Mouse (Mus musculus): ENCODE data around the gene Dennd5b. TPM values are rescaled to one million over a fixed set of nuclear protein-coding genes. Genes with fewer than 3 reads are reported as not detected.
"Not testable (repeated sequence)": the region's sequence is repeated elsewhere in the genome, so short reads cannot be mapped to it uniquely, and the experiment has no call there.

The Dennd5b gene
- polyA plus RNA-seq, 1 experiment = 6.1 TPM

DNA sequence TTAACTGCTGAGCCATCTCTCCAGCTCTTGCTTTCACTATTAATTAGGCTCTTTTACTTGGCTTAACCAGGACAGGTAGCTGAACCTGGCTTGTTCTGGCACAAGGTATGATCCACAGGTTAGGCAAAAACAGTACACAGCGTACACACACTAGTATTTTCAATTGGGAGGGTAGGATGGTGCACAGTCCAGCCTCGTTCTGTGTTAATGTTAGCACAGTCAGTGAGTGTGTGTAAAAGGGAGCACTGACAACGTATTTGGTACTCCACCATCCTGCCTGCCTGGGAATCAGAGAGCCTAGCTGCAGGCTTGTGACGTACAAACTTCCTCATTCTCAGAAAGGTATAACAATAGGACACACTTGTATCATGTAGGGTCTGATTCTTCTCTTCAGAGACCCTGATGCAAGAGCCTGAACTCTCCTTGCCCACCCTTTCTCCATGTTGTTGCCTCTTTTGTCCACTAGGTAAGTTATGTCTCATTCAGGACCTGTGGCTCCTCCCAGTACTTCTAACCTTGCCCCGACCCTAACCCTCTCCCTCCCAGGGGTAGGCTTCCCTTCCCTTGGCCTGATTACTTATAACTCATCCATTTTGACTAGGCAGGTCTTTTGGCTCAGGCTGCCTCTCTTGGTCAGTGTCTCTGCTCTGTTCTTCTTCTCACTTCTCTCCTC, 107.0 kb downstream of the Dennd5b start:
- H3K4me1 ChIP-seq (ENCODE audit: control insufficient read depth, insufficient read depth, insufficient read length, low read length) = no peaks in the 10 kb centered on the region

DNA sequence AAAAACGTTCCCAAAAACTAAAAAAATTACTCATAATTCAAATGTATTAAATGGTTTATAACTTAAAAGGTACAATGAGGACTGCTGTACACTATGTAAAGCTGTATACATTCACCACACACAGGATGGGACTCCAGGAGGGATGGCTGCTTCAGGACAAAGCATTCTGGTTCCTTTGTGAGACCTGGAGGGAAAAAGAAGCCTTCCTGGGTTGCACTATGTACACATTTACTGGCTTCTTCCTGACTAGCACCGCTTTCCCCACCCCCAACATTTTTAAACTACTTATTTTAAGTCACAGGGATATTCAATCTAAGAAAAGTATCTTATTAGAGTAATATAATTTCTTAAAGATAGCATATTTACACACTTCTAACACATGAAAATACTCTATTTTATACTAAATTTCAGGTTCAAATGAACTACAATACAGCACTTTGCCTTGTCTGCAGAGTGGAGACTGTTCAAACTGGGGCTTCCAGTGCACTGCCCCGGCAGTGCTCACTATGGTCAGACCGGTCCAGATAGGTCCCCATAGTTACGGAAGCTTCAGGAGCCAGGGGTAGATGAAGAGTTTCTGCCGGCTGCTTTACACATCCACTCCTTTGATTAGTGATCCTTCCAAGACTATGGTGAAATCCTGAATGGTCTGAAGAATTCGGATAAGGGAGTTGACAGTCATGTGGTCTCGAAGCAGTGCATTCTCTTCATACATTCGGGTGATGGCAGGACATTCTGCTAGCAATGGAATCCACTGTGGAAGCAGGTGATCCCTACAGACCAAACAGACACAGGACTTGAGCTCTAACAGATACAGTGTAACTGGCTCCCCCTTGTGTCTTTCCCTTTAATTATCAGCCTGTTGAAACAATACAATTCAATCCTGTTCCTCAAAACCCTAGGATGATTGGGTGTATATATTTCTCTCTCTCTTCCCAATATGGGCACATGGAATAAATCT, 108.1 kb downstream of the Dennd5b start:
- Histone ChIP-seq H3K4me3 (ENCODE audit: insufficient read depth, low read depth, low read length) (no peak overlapping the region), H3K4me1 (ENCODE audit: control insufficient read depth, insufficient read depth, insufficient read length, low read length) (no peaks in the 10 kb centered on the region), H3K27ac (replicated peaks; ENCODE audit: low read depth, low read length) (no peak overlapping the region)

More for the DNA sequence above, 107.0 kb downstream of the Dennd5b start:
- H3K4me3 ChIP-seq (ENCODE audit: insufficient read depth, low read depth, low read length) = no peak overlapping the region
- H3K27ac ChIP-seq (replicated peaks; ENCODE audit: low read depth, low read length) = no peak overlapping the region

DNA sequence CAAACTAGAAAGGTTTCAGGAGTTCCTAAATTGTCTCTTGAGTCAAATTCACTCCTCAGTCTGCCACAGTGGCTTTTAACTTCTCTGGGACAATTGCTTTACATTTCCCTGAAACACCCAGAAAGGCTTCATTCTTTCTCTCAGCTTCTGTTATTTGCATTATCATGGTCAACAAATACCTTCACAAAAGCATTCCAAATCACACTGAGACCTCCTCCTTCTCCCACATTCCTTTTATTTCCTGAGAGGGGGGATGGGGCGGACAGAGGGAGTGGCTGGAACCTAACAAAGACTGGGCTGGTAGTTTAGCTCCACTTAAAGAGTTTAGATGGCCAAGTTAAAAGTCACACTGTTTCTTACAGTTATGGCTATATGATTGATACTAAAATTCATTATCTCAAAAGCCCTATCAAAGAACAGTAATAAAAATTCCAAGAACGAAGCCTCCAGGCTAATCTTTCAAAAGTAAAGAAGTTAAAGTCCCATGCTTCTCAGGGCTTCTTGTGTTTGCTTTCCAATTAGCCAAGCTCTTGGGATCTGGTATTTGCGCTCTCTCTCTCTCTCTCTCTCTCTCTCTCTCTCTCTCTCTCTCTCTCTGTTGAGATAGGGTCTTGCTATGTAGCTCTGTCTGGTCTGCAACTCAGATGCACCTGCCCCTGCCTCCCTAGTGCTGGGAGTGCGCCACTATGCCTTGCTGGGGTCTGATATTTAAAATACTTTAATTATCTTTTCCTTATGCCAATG, 108.9 kb downstream of the Dennd5b start:
- no peak overlapping the region for H3K4me3 ChIP-seq (ENCODE audit: insufficient read depth, low read depth, low read length)
- H3K4me1 ChIP-seq (ENCODE audit: control insufficient read depth, insufficient read depth, insufficient read length, low read length) = no peaks in the 10 kb centered on the region
- no peak overlapping the region for H3K27ac ChIP-seq (replicated peaks; ENCODE audit: low read depth, low read length)

DNA sequence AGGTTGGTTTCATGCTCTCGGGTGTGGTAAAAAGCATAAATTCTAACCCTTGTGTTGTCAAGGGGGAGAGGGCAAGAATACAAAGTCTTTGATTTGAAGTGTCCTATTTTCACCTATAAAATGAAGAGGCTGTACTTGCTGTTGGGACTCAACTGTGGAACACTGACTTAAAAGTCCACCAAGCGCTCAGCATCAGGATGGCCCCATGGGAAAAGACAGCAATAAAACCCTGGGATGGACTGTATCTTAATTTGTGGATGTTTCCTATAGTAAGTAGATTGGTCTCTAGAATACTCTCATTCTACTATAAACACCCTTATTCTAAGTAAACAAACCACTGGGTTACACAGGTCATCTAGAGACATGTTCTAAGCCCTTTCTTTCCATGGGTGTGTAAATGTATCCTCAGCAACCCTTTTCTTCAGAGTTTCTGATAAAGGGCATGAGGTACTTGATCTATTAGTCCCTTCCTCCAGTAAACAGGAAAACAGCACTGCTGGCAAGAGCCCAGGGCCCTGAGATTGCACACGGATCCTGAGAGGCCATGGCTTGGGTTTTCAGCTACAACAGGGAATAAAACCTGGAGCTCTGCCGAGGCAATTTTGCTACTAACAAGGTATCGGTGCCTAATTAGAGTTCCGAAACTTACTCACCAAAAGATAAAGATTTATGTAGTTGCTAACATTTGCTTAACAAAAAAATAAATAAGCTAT, 109.7 kb downstream of the Dennd5b start:
- Histone ChIP-seq H3K27ac (replicated peaks; ENCODE audit: low read depth, low read length) (no peak overlapping the region), H3K4me3 (ENCODE audit: insufficient read depth, low read depth, low read length) (no peak overlapping the region), H3K4me1 (ENCODE audit: control insufficient read depth, insufficient read depth, insufficient read length, low read length) (no peaks in the 10 kb centered on the region)

DNA sequence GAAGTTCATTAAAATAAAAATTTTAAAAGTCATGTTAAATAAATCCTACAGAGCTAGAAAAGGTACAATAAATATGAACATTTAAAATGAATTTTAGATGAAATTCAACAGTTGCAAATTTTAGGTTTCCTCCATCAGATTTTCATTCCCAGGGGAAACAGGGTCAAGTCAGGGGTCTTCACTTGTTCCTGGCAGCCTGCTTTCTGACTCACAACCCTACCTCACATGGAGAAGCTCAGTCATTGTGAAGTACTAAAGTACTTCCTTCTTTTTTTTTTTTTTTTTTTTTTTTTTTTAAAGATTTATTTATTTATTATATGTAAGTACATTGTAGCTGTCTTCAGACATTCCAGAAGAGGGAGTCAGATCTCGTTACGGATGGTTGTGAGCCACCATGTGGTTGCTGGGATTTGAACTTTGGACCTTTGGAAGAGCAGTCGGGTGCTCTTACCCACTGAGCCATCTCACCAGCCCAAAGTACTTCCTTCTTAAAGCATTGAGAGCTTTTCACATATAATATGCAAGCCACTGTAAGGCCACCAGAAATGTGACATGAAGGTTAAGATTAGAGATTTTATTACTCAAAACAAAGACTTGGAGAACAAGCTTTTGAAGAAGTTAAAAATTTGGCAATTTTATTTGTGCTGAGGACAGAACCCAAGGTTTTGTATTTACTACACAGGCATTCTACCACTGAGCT, 111.5 kb downstream of the Dennd5b start:
- not testable (repeated sequence) for H3K4me1 ChIP-seq (ENCODE audit: control insufficient read depth, insufficient read depth, insufficient read length, low read length); H3K4me3 ChIP-seq (ENCODE audit: insufficient read depth, low read depth, low read length); H3K27ac ChIP-seq (replicated peaks; ENCODE audit: low read depth, low read length)

DNA sequence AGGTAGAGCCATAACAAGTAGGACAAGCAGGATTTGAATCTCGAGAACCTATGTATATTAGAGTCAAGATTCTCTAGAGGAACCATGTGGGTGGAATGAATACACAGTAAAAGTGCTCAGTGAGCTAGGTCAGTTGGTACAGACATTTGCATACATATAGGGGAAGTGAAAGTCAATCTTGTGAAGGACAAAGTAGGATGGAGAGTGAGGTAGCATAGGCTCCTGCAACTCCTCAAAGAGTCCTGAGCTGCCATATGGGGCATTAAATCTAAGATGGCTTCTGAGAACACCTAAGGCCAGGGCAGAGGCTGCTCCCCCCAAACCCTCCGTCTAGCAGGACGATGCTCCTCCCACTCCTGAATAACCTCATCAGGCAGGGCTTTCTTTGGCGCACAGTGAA, 115.5 kb downstream of the Dennd5b start:
- no peak overlapping the region for H3K27ac ChIP-seq (replicated peaks; ENCODE audit: low read depth, low read length)
- no peak overlapping the region for H3K4me3 ChIP-seq (ENCODE audit: insufficient read depth, low read depth, low read length)
- no peaks in the 10 kb centered on the region for H3K4me1 ChIP-seq (ENCODE audit: control insufficient read depth, insufficient read depth, insufficient read length, low read length)

DNA sequence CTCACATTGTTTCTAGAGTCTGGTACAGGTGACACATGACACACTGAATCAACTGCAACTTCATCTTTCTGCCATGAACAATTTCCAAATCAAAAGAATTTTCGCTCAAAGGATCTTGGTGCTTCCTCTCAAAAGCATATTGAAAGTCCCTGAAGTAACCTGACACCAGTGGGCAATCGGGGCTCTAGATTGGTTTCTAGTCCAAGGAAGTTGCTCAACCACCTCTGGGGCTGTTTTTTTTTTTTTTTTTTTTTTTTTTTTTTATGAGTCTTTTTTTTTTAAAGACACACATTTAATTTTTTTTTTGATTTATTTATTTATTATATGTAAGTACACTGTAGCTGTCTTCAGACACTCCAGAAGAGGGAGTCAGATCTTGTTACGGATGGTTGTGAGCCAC, 121.0 kb downstream of the Dennd5b start:
- H3K4me1 ChIP-seq (ENCODE audit: control insufficient read depth, insufficient read depth, insufficient read length, low read length) = no peaks in the 10 kb centered on the region
- H3K4me3 ChIP-seq (ENCODE audit: insufficient read depth, low read depth, low read length) = no peak overlapping the region
- H3K27ac ChIP-seq (replicated peaks; ENCODE audit: low read depth, low read length) = no peak overlapping the region

DNA sequence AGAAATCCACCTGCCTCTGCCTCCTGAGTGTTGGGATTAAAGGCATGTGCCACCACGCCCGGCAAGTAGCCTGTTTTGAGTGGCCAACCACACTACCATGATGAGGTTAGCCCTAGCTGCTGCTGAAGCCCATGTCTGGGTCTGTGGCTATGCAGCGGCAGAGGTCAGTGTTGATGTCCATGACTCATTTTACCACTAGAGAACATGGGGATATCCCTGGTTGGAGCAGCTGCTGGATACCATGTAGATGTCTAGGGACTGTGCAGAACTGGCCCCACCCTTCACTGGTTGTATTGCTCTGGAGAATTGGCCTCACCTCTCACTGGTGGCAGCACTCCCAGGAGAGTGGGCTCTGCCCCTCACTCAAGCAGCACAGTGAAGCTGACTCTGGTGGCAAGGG, 126.4 kb downstream of the Dennd5b start:
- no peaks in the 10 kb centered on the region for H3K4me1 ChIP-seq (ENCODE audit: control insufficient read depth, insufficient read depth, insufficient read length, low read length)
- no peak overlapping the region for H3K4me3 ChIP-seq (ENCODE audit: insufficient read depth, low read depth, low read length)
- H3K27ac ChIP-seq (replicated peaks; ENCODE audit: low read depth, low read length) = no peak overlapping the region

DNA sequence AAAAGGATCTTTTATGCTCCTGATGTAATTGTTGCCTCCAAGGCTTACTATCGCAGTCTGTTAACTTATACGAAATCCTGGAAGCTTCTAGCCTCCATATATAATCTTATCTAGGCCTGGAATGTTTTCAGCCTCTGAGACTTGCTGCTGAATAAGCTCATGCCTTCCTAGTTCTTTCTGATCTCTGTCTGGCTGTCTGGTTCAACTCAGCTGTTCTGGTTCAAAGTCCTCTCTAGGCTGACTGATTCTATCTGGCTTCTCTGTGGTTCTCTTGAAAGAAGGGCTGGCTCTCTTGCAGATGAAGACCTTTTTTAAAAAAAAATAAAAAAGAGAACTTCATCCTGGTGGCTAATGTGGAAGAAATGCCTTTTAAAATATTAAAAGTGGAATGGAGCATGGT, 128.6 kb downstream of the Dennd5b start:
- Histone ChIP-seq H3K4me3 (ENCODE audit: insufficient read depth, low read depth, low read length) (no peak overlapping the region), H3K4me1 (ENCODE audit: control insufficient read depth, insufficient read depth, insufficient read length, low read length) (no peaks in the 10 kb centered on the region), H3K27ac (replicated peaks; ENCODE audit: low read depth, low read length) (no peak overlapping the region)

DNA sequence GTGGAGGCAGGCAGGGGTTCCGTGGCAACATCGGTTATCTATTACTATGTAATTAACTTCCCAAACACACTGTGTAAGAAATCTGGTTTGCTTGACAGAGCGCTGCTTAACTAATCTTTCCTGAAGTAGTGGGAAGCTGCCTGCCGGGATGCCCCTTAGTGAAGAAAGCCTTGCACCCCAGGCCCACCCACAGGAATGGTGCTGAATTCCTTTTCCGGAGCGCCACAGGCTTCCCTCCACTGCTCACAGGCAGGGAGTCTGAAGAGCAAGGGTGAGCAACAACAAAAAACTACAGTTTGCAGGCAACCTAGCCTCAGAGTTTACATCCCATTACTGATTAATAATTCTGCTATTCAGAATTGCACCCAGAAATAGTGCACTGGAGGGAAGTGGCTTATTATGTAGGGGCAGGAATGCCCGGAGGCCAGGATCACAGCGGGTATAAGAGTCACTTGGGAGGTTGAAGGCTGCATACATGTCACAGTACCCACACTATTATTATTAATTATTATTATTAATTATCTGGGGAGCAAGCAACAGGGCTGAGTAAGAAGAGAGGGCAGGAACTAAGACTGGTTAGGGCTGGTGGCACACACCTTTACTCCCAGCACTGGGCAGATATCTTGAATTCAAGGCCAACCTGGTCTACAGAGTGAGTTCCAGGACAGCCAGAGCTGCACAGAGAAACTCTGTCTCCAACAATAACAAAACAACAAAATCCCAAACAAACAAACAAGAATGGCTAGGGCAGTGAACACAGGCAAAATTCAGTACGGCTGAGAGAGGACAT, 129.2 kb downstream of the Dennd5b start:
- H3K27ac ChIP-seq (replicated peaks; ENCODE audit: low read depth, low read length) = no peak overlapping the region
- H3K4me1 ChIP-seq (ENCODE audit: control insufficient read depth, insufficient read depth, insufficient read length, low read length) = no peaks in the 10 kb centered on the region
- H3K4me3 ChIP-seq (ENCODE audit: insufficient read depth, low read depth, low read length) = no peak overlapping the region

DNA sequence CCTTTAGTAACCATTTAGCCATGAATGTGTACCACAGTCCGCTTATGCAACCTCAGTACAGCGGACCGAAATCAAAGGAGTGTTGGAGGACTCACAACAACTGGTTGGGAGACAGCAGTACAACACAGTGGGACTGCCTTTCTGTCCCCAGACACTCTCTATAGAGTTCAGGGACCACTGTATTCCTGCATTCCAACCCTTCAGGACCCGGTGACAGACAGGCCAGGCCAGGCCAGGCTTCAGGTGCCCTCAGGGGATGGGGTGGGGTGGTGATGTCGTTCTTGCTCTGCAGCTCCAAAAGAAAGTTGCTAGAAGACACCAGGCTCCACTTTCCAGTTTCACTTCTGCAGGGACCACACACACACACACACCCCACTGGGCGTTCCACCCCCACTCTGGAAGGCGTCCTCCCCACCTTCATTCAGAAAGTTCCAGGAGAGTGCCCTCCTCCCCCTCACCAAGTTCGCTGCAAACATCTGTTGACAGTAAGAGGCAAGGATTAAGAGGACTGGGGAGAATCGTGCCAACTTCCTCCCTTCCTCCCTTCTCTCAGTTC, 130.0 kb downstream of the Dennd5b start:
- no peak overlapping the region for H3K4me3 ChIP-seq (ENCODE audit: insufficient read depth, low read depth, low read length)
- H3K4me1 ChIP-seq (ENCODE audit: control insufficient read depth, insufficient read depth, insufficient read length, low read length) = no peaks in the 10 kb centered on the region
- no peak overlapping the region for H3K27ac ChIP-seq (replicated peaks; ENCODE audit: low read depth, low read length)

DNA sequence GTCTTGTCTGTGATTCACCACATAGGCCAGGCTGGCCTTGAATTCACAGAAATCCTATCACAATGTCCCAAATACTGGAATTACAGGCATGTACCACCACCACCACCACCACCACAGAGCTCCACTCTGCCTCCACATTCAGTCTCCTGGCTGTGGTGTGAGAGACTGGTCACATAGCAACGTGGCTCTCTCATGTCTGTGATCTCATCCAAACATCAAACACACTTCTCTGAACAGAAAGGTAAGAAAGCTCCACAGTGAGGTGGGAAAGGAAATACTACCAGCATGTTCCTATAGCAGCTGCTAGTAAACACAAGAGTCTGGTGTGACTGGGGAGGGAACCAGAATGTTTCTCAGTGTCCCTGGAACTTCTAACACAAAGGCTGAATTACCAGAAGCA, 140.2 kb downstream of the Dennd5b start:
- H3K4me1 ChIP-seq (ENCODE audit: control insufficient read depth, insufficient read depth, insufficient read length, low read length) = no peaks in the 10 kb centered on the region
- H3K4me3 ChIP-seq (ENCODE audit: insufficient read depth, low read depth, low read length) = no peak overlapping the region

DNA sequence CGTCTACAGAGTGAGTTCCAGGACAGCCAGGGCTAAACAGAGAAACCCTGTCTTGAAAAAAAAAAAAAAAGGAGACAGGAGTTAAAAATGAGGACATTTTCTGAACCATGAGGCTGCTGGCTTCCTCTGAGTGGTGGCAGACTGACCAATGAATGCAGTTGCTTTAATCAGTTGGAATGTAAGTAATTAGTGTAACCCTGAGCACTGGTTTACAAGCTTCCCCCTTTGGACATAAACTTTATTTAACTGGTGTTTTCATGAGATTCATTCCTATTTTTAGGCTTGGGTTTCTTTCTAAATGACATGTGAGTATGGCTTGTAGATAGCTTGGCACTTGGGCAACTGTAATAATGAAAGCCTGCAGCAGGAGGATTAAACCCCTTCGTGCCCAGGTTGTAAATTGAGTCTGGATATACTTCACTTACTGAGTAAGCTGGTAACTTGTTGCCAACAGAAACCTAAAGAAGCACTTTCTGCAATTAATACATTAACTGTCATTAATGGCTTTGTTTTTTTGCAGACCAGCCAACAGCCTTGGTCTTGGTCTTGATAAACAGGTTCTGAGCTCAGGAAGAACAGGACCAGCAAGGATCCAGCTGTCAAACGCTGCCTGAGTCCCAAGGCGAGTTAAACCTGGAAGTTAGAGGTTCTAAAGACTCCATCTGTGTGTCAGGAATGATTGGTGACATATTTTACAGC, 141.8 kb downstream of the Dennd5b start:
- Histone ChIP-seq H3K27ac (replicated peaks; ENCODE audit: low read depth, low read length) (no peak overlapping the region), H3K4me3 (ENCODE audit: insufficient read depth, low read depth, low read length) (no peak overlapping the region), H3K4me1 (ENCODE audit: control insufficient read depth, insufficient read depth, insufficient read length, low read length) (no peaks in the 10 kb centered on the region)

More for the DNA sequence above, 140.2 kb downstream of the Dennd5b start:
- H3K27ac ChIP-seq (replicated peaks; ENCODE audit: low read depth, low read length) = no peak overlapping the region
